Mouse (Mus musculus): ENCODE measurements around the gene Wdr70. TPM values are rescaled to one million over a fixed set of nuclear protein-coding genes. Genes with fewer than 3 reads are reported as not detected.

The Wdr70 gene
- total RNA-seq, 4 experiments from 2014 or later = 20.3 to 22.8 (median 21.2) TPM

DNA sequence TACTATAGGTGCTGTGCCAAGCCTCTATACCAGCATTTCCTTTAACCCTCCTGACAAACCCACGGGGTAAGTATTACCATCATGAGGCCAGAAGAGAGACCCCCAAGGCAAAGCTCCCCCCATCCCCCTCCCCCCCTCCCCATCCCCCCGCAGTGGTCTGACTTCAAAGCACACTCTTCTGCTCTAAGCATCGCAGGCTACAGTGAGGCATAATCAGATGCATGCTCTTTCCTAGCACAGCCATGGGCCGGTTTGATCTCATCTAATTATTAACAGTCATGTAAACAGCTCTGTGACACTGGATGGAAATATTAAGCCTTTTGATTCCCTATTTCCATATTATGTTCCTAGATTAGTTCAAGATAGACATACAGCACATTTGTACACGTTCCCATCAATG, 226.5 kb downstream of the Wdr70 start:
- DNase-seq (ENCODE audit: low spot score in 2 of 2) = no peak

DNA sequence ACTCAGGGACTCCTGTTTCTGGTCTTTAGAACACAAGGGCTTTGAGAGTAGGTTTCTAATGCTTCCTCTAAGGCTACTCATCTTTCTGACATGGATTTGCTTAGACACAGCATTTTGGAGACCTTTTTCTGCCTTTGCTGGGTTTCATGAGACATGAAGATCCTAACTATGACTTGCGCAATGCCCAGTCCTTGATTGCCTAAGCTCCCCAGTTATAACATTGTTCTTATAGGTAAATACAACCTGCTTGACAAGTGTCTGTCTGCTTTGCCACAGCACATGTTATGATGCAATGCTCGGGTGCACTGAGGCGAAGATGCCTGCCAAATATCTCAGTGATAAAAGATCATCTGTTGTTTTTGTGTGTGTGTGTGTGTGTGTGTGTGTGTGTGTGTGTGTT, 233.7 kb downstream of the Wdr70 start:
- DNase-seq (ENCODE audit: low spot score in 2 of 2) = no peak

DNA sequence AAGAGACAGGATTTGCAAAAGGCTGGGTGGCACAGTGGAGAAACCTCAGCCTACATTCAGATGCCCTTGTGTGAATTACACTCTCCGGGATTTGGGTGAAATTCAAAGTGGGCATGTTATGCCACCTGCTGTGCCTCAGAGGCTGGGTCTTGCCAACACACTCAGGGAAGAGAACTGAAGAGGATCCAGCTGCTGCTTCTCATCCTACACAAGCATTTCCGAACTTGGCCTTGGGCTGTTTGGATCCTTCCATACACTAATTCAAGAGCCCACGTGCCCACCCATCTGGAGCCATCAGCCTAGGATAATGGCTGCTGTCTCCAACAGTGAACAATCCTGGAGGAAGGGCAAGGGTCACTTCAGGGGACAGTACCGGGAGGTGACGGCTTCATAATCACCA, 235.7 kb downstream of the Wdr70 start:
- no peak for DNase-seq (ENCODE audit: low spot score in 2 of 2)

DNA sequence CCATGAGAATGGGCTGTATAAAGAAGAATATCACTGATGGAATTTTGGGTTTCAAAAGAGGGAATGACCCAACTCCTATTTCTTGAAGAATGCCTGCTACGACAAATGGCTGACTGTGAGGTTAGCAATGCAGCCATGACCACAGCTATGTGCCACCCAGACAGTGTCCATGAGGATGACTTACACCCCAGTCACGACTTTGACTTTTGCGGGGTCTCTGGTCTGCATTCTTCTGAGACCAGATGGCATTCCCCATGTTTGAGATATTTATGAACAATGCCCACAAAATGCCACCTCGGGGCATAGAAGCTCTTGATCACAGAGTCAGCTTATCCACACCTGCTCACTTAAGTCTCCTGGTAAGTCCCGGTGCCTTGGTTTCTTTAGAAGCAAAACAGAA, 236.1 kb downstream of the Wdr70 start:
- DNase-seq (ENCODE audit: low spot score in 2 of 2) = no peak

DNA sequence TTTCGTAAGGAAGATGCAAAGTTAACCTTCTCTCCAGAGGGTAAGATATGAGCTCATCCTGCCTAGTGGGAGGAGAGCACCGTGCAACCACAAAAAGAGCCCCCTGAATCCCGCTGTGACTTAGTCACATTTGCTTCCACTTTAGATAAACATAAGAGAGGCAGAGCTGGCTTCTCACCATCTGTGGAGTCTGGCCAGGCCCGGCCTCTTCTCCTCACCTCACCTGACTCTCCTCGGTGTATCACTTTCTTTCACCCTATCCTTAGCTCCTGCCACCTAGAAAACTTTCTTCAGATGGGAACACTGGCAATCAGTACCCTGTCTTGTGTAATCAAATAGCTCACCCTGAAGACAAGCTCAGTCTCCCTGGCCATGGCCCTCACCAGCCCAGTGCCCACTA, 240.2 kb downstream of the Wdr70 start:
- peak in 1 of 2 experiments; percentile 48 for DNase-seq (ENCODE audit: low spot score in 2 of 2)

DNA sequence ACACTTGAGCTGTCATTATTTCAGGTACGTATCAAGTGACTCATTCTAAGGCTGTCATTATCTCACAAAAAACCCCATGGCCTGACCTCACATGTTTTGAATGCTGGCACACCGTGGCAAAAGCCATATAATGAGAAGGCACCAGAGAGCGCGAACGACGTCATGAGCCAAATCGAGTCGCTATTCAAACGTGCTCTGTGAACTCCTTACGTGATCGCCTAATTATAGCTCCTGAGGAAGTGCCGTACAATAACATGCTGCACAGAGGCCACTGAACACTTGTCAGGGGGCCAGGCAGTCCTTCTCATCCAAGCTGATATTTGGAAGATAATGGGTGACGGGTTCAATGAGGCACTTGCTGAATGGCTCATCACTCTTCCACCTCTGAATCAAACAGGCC, 241.6 kb downstream of the Wdr70 start:
- DNase-seq (ENCODE audit: low spot score in 2 of 2) = no peak

DNA sequence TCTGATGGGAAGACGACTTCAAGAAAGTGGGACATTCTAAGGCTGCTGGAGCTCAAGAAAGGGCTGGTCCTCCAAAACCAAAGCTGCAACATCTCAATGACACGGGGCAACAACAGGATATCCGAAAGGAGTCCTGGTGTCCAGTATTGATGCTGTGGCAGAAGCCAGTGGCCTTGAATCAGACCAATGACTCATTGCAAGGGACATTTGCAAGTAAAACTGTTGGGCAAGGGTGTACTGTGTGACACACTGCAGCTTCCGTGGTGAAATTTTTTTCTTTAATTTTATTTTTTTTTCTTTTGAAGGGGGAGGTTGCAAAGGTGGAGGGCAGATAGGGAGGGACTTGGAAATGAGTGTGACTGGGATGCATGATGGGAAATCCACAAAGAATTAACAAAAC, 256.6 kb downstream of the Wdr70 start:
- no peak for DNase-seq (ENCODE audit: low spot score in 2 of 2)

DNA sequence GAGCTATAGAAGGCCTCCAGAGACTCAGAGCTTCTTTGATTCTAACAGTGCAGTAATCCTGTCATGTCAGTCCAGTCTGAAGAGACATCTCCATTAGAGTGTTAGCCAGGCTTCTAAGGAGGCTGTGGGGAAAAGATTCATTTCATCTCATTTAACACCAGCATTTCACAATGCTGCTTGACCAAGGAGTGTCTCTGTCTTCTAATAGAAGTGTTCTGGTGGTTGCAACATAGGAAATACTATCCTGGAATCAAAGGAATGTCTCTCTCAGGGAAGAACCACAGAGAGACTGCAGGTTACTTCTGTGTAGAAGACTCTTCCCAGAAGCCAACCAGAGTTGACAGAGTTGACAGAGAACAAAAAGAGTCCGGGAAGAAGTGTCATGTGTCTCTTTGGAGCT, 257.3 kb downstream of the Wdr70 start:
- no peak for DNase-seq (ENCODE audit: low spot score in 2 of 2)

DNA sequence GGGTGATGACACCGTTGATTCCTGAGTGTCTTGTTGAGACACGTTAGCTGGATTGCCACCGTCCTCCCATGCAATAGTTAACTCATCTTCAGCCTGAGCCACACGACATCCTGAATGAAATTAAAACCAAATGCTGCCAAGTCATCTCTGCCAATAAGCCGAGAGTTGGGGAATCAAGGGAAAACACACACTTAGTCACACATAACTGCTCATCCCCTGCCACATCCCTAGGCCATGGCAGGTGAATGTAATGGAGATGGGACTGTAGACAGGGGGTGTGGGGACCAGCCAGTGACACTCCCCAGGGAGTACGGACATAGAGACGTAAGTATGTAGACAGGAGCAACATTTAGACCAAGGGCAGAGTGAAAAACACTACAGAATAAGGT, 260.1 kb downstream of the Wdr70 start:
- DNase-seq (ENCODE audit: low spot score in 2 of 2) = no peak

DNA sequence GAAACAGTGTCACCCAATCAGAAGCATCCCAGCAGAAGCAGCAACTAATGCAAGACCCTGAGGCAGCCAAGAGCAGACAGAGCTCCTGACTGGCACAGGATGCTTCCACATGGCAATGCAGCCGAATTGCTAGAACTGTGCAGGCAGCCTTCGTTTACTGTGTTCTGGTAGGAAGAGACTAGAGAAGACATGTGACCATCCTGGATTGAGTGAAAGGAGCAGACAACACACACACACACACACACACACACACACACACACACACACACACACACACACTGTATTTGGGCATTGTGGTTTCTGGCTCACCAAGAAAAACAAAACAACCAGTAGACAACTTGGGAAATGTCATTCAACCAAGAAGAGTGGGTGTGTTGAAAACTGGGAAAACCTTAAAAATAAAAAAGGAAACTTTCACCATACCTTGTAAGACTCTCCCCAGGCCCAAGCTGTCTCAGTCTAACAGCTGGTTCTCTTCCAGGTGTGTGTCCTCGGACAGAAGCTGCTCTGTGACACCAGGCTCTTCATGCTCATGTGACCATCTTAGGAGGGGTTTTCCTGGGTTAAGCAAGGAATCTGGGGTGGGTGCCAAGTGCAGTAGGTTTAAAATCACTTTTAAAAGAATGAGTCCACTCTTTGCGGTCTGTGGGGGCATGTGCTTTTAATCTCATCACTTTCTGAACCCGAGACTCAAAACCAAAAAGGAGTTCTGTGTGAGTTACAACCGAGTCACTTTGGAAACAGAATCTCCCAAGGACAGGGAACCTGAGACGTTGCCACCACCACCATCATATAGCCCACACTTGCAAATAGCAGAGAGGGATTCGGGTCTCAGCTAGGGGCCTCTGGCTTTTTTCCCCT, 260.7 kb downstream of the Wdr70 start:
- no peak for DNase-seq (ENCODE audit: low spot score in 2 of 2)

DNA sequence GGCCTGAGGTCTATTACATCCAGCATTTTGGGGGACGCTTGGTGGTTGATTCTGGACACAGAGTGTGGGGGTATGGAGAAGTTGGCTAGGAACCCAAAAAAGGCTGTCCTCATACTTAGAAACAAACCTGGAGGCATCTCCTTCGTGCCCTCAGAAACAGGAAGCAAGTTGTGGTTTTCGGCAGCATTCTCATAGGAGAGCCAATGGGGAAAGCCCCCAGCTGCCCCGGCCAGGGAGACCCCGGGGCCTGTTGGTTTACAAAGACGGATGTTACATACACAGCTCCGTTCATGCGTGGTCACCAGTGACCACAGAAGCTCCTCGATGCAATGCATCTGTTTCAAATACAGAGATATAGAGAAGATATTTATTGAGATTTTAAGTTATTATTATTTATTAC, 263.6 kb downstream of the Wdr70 start:
- DNase-seq (ENCODE audit: low spot score in 2 of 2) = no peak

DNA sequence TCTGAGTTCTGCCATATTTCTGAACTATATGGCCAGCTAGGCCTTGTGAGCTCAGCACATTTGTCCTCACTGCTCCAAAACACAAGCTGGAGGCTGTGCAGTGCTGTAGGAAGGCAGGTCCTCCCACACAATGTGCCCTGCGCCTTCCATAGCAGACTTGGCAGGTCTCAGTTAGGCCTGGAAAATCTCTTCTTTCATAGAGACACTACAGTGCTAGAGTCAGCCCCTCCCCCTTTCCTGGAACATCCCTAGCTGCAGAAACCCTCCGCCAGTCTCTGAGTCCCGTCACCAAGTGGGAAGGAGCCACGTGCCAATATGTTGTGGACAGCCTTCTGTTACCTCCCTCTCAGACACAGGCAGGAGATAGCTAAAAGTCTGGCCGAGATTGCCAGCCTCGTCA, 273.5 kb downstream of the Wdr70 start:
- no peak for DNase-seq (ENCODE audit: low spot score in 2 of 2)

DNA sequence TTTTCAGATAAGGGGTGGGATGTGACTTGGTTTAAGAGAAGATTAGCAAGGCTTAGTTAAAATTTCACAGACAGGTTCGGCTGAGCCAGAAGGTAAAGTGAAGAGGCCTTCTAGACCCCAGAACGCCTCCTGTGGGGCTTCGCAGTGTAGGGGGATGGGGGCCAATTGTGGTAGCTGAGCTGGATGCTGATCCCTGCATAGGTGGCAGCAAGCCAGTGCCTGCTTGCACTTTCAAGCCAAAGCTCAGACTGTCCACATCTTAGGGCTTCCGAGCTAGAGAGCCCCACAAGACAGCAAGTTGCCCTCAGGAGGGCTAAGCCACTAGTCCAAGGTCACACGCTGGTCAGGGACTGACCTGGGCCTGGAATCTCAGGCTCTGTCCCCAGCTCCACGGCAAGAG, 275.1 kb downstream of the Wdr70 start:
- DNase-seq (ENCODE audit: low spot score in 2 of 2) = no peak

Small RNA genes lying within 50 kb of the gene (microRNA-seq; reads per million reads assigned to microRNA genes)
- not detected for gene Gm27529

Other genes starting within 250 kb of the Wdr70 start
- 1 to 10 TPM; 8.5 to 9.0 (median 8.8) TPM for gene Nup155, start 10.1 kb upstream of the Wdr70 start, total RNA-seq (2022)
- 1 to 10 TPM; 1.7 to 3.8 (median 2.7) TPM for gene Cplane1, start 69.9 kb upstream of the Wdr70 start, total RNA-seq (2022)